Mouse (Mus musculus): ENCODE results near the gene Zbtb39. TPM values are rescaled to one million over a fixed set of nuclear protein-coding genes. Genes with fewer than 3 reads are reported as not detected.

Gene Zbtb39
- total and polyA plus RNA-seq, 2 experiments from 2014 or later: 3.1 to 13.6 TPM

DNA sequence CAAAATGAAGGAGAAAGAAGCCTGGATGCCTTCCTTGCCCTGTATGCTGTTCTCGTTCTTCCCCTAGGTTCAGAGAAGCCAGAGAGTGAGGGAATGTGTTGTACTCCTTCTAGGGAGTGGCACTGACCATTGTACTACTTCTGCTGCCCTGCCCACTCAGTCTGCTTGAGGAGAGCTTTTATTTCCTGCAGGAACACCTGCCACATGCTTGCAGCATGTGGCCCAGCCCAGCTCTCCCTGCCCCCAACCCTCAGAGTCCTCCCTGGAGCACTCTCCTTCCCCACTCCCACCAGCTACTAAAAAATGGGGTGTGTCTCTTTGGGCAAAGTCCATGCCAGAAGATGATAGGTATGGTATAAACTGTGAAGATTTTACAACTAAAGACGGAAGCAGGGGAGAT is 35.0 kb upstream of the Zbtb39 start:
- H3K9ac ChIP-seq (replicated peaks; ENCODE audit: low read length, poor library complexity, severe bottlenecking): no peak overlapping the region
- no peak for TF ChIP-seq CTCF (IDR thresholded peaks at IDR 0.05)

DNA sequence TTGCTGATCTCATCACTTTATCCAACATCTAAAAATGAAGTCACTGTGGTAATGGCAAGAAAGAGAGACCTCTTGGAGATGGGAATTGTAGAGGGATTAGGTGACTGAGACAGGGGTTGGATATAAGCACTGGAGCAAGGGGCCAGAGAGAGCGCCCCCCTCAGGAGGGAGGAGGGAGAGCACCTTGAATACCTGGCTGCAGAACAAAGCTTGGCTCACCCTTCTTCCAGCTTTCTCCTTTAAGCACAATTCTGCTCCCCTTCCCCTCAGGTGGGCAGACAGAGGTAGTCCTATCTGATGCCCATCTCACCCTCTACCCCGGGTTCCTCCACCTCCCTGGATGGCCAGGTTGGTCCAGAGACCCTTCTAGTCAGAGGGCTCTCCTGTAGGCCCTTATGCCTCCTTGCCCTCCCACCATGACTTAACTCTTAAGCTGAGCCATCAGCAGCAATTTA is 34.5 kb upstream of the Zbtb39 start, which contains the start of gene Myo1a:
TSS of gene Myo1a (plus strand) at position 405 of the 455 bp plus-strand sequence.
- Histone ChIP-seq H3K9me3 (ENCODE audit: low read length) (no peaks in the 10 kb centered on the region), H3K9ac (replicated peaks; ENCODE audit: low read length, poor library complexity, severe bottlenecking) (no peak within 1 kb of the TSS), H3K4me2 (ENCODE audit: low read depth, low read length, poor library complexity, severe bottlenecking) (no peak within 1 kb of the TSS), H3K27ac (ENCODE audit: low read depth, low read length) (no peak within 1 kb of the TSS), H3K27me3 (ENCODE audit: insufficient read depth, low read length) (no peaks in the 10 kb centered on the region), H3K36me3 (ENCODE audit: insufficient read depth, low read length) (no peaks in the 10 kb centered on the region), H3K4me3 (ENCODE audit: low read depth, low read length) (no peak within 1 kb of the TSS), H3K4me1 (ENCODE audit: insufficient read depth, low read length) (no peaks in the 10 kb centered on the region)
- no peak for TF ChIP-seq CTCF (IDR thresholded peaks at IDR 0.05)
- WGBS: 76% methylated on average over 2 of the region's 2 CpGs
- no peak for ATAC-seq (ENCODE audit: low FRiP score)
- DNase-seq (ENCODE audit: low spot score): no peak

More for the DNA sequence above, 35.0 kb upstream of the Zbtb39 start:
- no peak overlapping the region for H3K4me2 ChIP-seq (ENCODE audit: low read depth, low read length, poor library complexity, severe bottlenecking)
- no peaks in the 10 kb centered on the region for H3K9me3 ChIP-seq (ENCODE audit: low read length)
- 66% methylated on average over 2 of the region's 2 CpGs for WGBS
- ATAC-seq (ENCODE audit: low FRiP score) (no peak), DNase-seq (ENCODE audit: low spot score) (no peak)
- no peak overlapping the region for H3K4me3 ChIP-seq (ENCODE audit: low read depth, low read length)
- no peaks in the 10 kb centered on the region; the same call in 1 of the 2 replicates for H3K36me3 ChIP-seq (ENCODE audit: insufficient read depth, low read length)
- H3K4me1 ChIP-seq (ENCODE audit: insufficient read depth, low read length): no peaks in the 10 kb centered on the region
- H3K27ac ChIP-seq (ENCODE audit: low read depth, low read length): no peak overlapping the region
- no peaks in the 10 kb centered on the region for H3K27me3 ChIP-seq (ENCODE audit: insufficient read depth, low read length)

DNA sequence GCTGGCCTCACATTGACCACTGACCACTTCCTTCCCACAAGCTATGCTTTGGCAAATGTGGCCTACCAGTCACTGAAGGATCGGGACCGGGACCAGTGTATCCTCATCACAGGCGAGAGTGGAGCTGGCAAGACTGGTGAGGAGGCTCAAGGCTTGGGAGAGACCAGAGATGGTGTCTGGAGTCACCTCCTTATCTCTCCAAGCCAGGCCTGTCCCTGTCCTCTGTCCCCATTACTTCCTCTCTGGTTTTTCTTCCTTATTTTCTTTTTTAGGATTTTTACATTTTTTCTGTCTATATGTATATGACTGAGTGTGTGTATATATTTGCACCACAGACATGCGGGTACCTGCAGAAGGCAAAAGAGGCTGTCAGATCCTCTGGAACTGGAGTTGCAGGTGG is 33.6 kb upstream of the Zbtb39 start:
- WGBS: 92% methylated on average over 4 of the region's 4 CpGs
- Histone ChIP-seq H3K9me3 (ENCODE audit: low read length) (no peaks in the 10 kb centered on the region), H3K4me3 (ENCODE audit: low read depth, low read length) (no peak overlapping the region), H3K9ac (replicated peaks; ENCODE audit: low read length, poor library complexity, severe bottlenecking) (no peak overlapping the region), H3K4me2 (ENCODE audit: low read depth, low read length, poor library complexity, severe bottlenecking) (no peak overlapping the region), H3K4me1 (ENCODE audit: insufficient read depth, low read length) (no peaks in the 10 kb centered on the region), H3K27me3 (ENCODE audit: insufficient read depth, low read length) (no peaks in the 10 kb centered on the region), H3K36me3 (ENCODE audit: insufficient read depth, low read length) (no peaks in the 10 kb centered on the region), H3K27ac (ENCODE audit: low read depth, low read length) (no peak overlapping the region)
- ATAC-seq (ENCODE audit: low FRiP score) (no peak), DNase-seq (ENCODE audit: low spot score) (no peak)
- no peak for TF ChIP-seq CTCF (IDR thresholded peaks at IDR 0.05)

DNA sequence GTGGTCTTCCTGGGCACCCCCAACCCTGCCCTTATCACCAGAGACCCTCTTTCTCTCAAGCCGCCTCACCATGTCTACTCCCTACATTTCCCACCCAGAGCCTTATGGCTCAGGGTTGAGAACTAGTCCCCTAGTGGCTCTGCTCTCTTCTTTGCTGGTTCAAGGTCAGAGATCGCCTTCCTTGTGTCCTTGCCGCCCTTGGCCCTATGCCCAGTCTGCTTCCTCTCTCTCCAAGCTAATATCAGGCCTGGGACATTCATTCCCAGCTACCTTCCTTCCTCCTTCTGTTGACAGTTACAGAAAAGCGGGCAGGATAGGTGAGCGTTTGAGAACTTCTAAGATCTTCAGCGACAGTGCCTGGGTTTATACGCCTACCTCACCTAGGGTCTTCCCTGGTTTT is 31.6 kb upstream of the Zbtb39 start:
- Histone ChIP-seq H3K4me1 (ENCODE audit: insufficient read depth, low read length) (no peaks in the 10 kb centered on the region), H3K4me3 (ENCODE audit: low read depth, low read length) (no peak overlapping the region), H3K36me3 (ENCODE audit: insufficient read depth, low read length) (no peaks in the 10 kb centered on the region), H3K27ac (ENCODE audit: low read depth, low read length) (no peak overlapping the region), H3K27me3 (ENCODE audit: insufficient read depth, low read length) (no peaks in the 10 kb centered on the region), H3K4me2 (ENCODE audit: low read depth, low read length, poor library complexity, severe bottlenecking) (no peak overlapping the region), H3K9me3 (ENCODE audit: low read length) (no peaks in the 10 kb centered on the region), H3K9ac (replicated peaks; ENCODE audit: low read length, poor library complexity, severe bottlenecking) (no peak overlapping the region)
- DNase-seq (ENCODE audit: low spot score) (no peak), ATAC-seq (ENCODE audit: low FRiP score) (no peak)
- TF ChIP-seq CTCF (IDR thresholded peaks at IDR 0.05): no peak
- WGBS: 85% methylated on average over 7 of the region's 7 CpGs

DNA sequence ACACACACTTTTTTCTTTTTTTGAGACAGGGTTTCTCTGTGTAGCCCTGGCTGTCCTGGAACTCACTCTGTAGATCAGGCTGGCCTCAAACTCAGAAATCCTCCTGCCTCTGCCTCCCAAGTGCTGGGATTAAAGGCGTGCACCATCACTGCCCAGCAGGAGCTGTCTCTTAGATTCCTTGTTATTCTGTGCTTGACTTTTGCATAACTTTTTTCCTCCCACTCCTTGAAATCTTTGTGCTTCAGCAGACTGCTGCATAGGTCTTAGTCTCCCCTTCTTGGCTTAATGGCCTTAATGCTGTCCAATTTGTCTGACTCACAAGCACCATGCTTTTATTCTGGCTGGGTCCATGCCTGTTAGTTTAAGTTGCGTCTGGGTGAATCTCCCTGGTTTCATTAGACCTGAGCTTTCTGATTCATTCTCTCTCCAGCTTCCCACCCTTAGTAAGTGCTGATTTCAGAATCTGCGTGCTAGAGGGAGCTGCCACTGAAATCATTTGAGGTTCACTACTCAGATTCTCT is 30.4 kb upstream of the Zbtb39 start:
- no peak overlapping the region for H3K27ac ChIP-seq (ENCODE audit: low read depth, low read length)
- no peak overlapping the region for H3K9ac ChIP-seq (replicated peaks; ENCODE audit: low read length, poor library complexity, severe bottlenecking)
- ATAC-seq (ENCODE audit: low FRiP score): no peak
- no peaks in the 10 kb centered on the region for H3K27me3 ChIP-seq (ENCODE audit: insufficient read depth, low read length)
- no peaks in the 10 kb centered on the region for H3K4me1 ChIP-seq (ENCODE audit: insufficient read depth, low read length)
- 75% methylated on average over 3 of the region's 3 CpGs for WGBS
- DNase-seq (ENCODE audit: low spot score): no peak
- no peak overlapping the region for H3K4me2 ChIP-seq (ENCODE audit: low read depth, low read length, poor library complexity, severe bottlenecking)
- no peak for TF ChIP-seq CTCF (IDR thresholded peaks at IDR 0.05)
- H3K4me3 ChIP-seq (ENCODE audit: low read depth, low read length): no peak overlapping the region
- H3K9me3 ChIP-seq (ENCODE audit: low read length): no peaks in the 10 kb centered on the region
- H3K36me3 ChIP-seq (ENCODE audit: insufficient read depth, low read length): no peaks in the 10 kb centered on the region

DNA sequence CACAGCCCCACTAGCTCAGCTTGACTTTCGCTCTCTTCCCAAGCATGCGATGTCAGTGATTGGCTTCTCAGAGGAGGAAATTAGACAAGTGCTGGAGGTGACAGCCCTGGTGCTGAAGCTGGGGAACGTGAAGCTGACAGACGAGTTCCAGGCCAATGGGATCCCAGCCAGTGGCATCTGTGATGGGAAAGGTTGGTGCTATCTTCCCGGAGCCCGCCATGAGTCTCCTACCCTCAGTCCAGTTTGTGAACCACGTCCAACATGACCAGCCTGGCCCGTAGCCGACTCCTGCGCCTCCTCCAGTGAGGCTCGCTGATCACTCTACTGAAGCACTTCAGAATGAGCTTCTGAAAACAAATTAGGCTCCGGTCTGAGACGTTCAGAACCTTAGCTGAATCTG is 29.0 kb upstream of the Zbtb39 start:
- H3K4me2 ChIP-seq (ENCODE audit: low read depth, low read length, poor library complexity, severe bottlenecking): no peak overlapping the region
- 89% methylated on average over 13 of the region's 13 CpGs for WGBS
- H3K27ac ChIP-seq (ENCODE audit: low read depth, low read length): no peak overlapping the region
- H3K9me3 ChIP-seq (ENCODE audit: low read length): no peaks in the 10 kb centered on the region
- H3K9ac ChIP-seq (replicated peaks; ENCODE audit: low read length, poor library complexity, severe bottlenecking): no peak overlapping the region
- no peaks in the 10 kb centered on the region for H3K36me3 ChIP-seq (ENCODE audit: insufficient read depth, low read length)
- H3K4me3 ChIP-seq (ENCODE audit: low read depth, low read length): no peak overlapping the region
- H3K27me3 ChIP-seq (ENCODE audit: insufficient read depth, low read length): no peaks in the 10 kb centered on the region
- H3K4me1 ChIP-seq (ENCODE audit: insufficient read depth, low read length): no peaks in the 10 kb centered on the region
- DNase-seq (ENCODE audit: low spot score) (no peak), ATAC-seq (ENCODE audit: low FRiP score) (no peak)
- TF ChIP-seq CTCF (IDR thresholded peaks at IDR 0.05): no peak
